Mouse (Mus musculus) heart, adult 2 months (tissue): ENCODE measurements at regions not wholly inside any gene's neighbourhood (a gene's known extent, or its start where the extent isn't known, plus 50 kb on each side); places are given as distances from the start of the nearest gene placed in this dataset.
"Not testable (repeated sequence)": the region's sequence is repeated elsewhere in the genome, so short reads cannot be mapped to it uniquely, and the experiment has no call there.

Experiments used
- CTCF ChIP-seq: fragments of 200-600 bp; IDR thresholded peaks from 2 replicates; pipeline ENCODE4 v1.8.1; 2022; ENCODE audit warnings: antibody characterized with exemption, mild to moderate bottlenecking, moderate library complexity
- EP300 ChIP-seq: fragments of 200-500 bp; IDR thresholded peaks from 2 replicates; pipeline ENCODE4 v1.6.1; 2011; ENCODE audit warnings: low read depth, low read length, control low read depth; ENCODE audit not compliant: insufficient read depth
- POLR2A ChIP-seq: fragments of 200-500 bp; IDR thresholded peaks from 2 replicates; pipeline ENCODE4 v1.6.1; 2011; ENCODE audit warnings: mild to moderate bottlenecking, low read depth, low read length, control low read depth; ENCODE audit not compliant: insufficient read depth

DNA sequence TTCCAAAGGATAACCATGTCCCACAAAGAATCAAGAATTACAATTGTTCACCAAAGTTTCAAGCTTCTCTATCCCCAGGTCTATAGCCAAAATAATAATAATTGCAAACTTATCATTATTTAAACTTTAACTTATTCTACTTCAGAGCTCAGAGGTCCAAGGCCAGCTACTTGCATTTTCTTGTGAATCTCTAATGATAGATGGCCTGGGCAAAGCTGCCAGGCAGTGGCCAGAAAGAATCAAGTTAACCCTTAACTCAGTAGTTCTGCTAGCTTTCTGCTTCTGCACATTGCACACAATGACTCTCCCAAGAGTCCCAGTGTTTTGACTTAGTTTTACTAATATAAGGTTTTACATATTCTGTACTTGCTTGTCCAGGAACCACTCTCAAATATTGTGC is 228.3 kb upstream of the Dcbld2 start:
- TF ChIP-seq CTCF, EP300, POLR2A: not testable (repeated sequence)
